Mouse (Mus musculus) liver, embryonic 11.5 days (tissue): ENCODE measurements around the gene Elavl2. TPM values are rescaled to one million over a fixed set of nuclear protein-coding genes. Genes with fewer than 3 reads are reported as not detected.

Experiments
- ATAC-seq: fragments of 200-750 bp; cut with Nextera tagmentation; replicated peaks from 2 replicates; pipeline ENCODE4 v1.8.0; 2017; ENCODE audit warnings: moderate number of reproducible peaks, mild to moderate bottlenecking, moderate TSS enrichment, moderate library complexity; ENCODE audit not compliant: low FRiP score
- DNase-seq: peaks from one replicate; pipeline ENCODE4 v3.0.0-alpha.2; 2017; ENCODE audit warnings: low spot score
- H3K27ac ChIP-seq: fragments of 300-500 bp; sonication (generic); 2 replicates; pipeline ENCODE4 v1.5.1; 2014; ENCODE audit warnings: mild to moderate bottlenecking, low read depth, low read length, control low read depth
- H3K27me3 ChIP-seq: fragments of 300-500 bp; sonication (generic); replicated peaks from 2 replicates; pipeline ENCODE4 v1.6.1; 2014; ENCODE audit warnings: low read length, mixed read lengths; ENCODE audit not compliant: control insufficient read depth, insufficient read depth
- H3K36me3 ChIP-seq: fragments of 300-500 bp; sonication (generic); 2 replicates; pipeline ENCODE4 v1.6.1; 2014; ENCODE audit warnings: mild to moderate bottlenecking, low read length, moderate library complexity, mixed read lengths; ENCODE audit not compliant: control insufficient read depth, insufficient read depth
- H3K4me1 ChIP-seq: fragments of 300-500 bp; sonication (generic); replicated peaks from 2 replicates; pipeline ENCODE4 v1.6.1; 2014; ENCODE audit warnings: low read length, mixed read lengths; ENCODE audit not compliant: control insufficient read depth, insufficient read depth
- H3K4me2 ChIP-seq: fragments of 300-500 bp; sonication (generic); 2 replicates; pipeline ENCODE4 v1.6.1; 2014; ENCODE audit warnings: mild to moderate bottlenecking, control low read depth, moderate library complexity
- H3K4me3 ChIP-seq: fragments of 300-500 bp; sonication (generic); 2 replicates; pipeline ENCODE4 v1.5.1; 2014; ENCODE audit warnings: low read depth, low read length, control low read depth
- H3K9ac ChIP-seq: fragments of 300-500 bp; sonication (generic); 2 replicates; pipeline ENCODE4 v1.6.1; 2014; ENCODE audit warnings: low read depth, low read length, control low read depth
- H3K9me3 ChIP-seq: fragments of 300-500 bp; sonication (generic); 2 replicates; pipeline ENCODE4 v1.6.1; 2016; ENCODE audit warnings: low read length, inconsistent platforms, mixed read lengths; ENCODE audit not compliant: control insufficient read depth
- WGBS: fragments of 180-500 bp; shearing (Covaris S2); extraction: QIAGEN DNeasy Blood & Tissue Kit; methylation state at CpG from one replicate; pipeline ENCODE4 v1.1.7; 2014; 5-methylcytosine and 5-hydroxymethylcytosine counted together
- polyA plus RNA-seq: library from polyadenylated mRNA; unstranded; fragments of >200 nt; fragmentation: Nextera tagmentation; extraction: Ambion mirVana; gene quantifications from 2 replicates; pipeline ENCODE4 v1.2.1, GENCODE M21; 2014

Gene Elavl2
- polyA plus RNA-seq, 1 experiment from 2014 or later: 2.1 TPM

DNA sequence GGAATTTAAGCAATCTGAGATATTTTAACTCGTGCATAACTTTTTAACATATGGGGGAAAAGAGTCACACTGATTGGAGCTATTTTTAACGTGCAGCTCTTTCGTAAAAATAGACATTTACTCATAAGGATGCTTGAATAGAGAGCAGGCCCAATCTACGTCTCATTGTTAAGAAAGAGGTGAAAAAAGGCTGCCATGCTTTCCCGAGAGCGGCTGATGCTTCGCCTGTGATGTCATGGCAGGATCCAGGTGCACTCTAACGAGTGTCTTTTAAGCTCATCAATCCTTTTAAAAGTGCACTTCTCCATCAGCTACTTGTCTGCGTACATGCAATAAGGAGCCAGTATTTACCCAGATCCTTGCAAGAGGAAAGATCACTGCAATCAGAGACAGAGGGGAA, 156.0 kb downstream of the Elavl2 start:
- no peak overlapping the region for H3K4me3 ChIP-seq
- no peaks in the 10 kb centered on the region for H3K4me1 ChIP-seq
- no peak overlapping the region for H3K9ac ChIP-seq
- ATAC-seq: no peak
- no peaks in the 10 kb centered on the region for H3K9me3 ChIP-seq
- no peak overlapping the region for H3K27ac ChIP-seq
- H3K27me3 ChIP-seq: no peaks in the 10 kb centered on the region
- H3K4me2 ChIP-seq: no peak overlapping the region
- 74% methylated on average over 9 of the region's 9 CpGs for WGBS
- no peaks in the 10 kb centered on the region for H3K36me3 ChIP-seq
- DNase-seq: no peak

DNA sequence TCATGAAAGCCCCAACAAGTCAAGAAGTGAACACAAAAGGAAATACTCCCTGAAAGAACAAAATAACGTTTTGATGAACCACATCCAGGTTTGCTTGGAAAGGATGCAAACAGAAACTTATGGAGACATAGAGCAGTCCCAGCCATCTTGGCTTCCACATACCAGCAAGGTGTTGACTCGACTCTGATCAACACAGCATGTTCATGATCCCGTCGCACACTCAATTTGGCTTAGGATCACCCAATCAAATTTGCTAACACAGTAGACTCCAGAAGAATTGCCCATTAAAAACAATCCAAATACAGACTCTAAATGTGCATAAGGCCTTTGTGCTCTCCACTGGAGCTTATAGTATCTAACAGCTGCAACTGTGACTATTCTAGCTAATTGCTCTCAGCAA, 156.7 kb downstream of the Elavl2 start:
- H3K27me3 ChIP-seq: no peaks in the 10 kb centered on the region
- no peaks in the 10 kb centered on the region for H3K4me1 ChIP-seq
- H3K9ac ChIP-seq: no peak overlapping the region
- DNase-seq: no peak
- no peaks in the 10 kb centered on the region for H3K36me3 ChIP-seq
- H3K9me3 ChIP-seq: no peaks in the 10 kb centered on the region
- H3K27ac ChIP-seq: no peak overlapping the region
- 84% methylated on average over 4 of the region's 4 CpGs for WGBS
- ATAC-seq: no peak
- no peak overlapping the region for H3K4me3 ChIP-seq
- no peak overlapping the region for H3K4me2 ChIP-seq

DNA sequence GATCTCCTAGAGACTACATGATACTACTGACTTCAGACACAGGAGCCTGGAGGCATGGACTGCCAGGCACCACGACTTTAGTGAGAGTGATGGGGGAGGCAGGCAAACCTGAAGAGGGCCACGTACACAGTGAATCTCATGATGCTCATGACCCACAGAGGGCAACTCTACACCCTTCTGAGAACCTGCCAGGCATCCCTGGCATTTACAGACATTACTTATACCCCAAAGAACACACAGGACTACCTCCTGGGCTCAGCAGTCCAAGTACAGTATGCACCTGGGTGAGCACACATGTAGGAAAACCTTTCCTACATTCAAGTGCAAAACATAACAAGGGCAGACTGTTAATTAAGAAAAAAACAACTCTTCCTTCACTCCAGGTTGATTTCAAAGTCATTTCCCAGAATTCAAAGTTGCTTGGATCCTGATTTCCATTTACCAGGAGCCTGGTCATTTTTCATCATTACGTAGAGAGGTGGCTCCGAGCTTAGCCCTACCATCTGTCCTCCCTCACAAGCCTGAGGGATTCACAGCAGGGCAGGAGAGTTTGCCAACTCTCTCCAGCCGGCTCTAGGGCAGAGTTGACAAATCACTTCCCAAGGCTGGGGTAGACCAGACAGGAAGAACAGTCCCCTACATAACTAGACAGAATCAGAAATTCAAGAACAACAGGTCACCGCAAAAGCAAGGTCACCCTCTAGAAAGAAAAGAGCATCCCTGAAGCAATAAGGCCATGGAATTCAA, 161.7 kb downstream of the Elavl2 start:
- ATAC-seq: no peak
- H3K4me2 ChIP-seq: no peak overlapping the region

DNA sequence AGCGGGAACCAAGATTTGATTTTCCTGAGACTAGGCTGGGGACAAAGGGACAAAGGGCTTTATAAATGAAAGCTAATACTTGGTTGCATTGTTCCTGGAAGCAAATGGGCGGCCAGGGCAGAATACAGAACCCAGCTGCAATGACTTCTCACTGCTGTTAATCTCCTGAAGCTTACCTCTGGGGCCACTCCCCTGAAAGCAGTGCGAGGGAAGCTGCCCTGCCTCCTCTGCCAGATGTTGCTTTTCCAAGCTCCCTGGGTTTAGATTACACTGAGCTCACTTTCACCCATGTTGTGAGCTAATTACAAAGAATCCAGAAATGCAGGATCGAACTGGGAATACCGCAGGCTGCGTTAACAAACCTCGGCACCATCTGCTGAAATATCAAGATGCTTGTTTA, 163.6 kb downstream of the Elavl2 start:
- Histone ChIP-seq H3K27me3 (no peaks in the 10 kb centered on the region), H3K9ac (no peak overlapping the region), H3K36me3 (no peaks in the 10 kb centered on the region), H3K4me3 (no peak overlapping the region), H3K4me1 (no peaks in the 10 kb centered on the region), H3K27ac (no peak overlapping the region), H3K9me3 (no peaks in the 10 kb centered on the region), H3K4me2 (no peak overlapping the region)
- DNase-seq (no peak), ATAC-seq (no peak)
- 48% methylated on average over 7 of the region's 7 CpGs for WGBS

More for the DNA sequence above, 161.7 kb downstream of the Elavl2 start:
- no peak overlapping the region for H3K9ac ChIP-seq
- no peaks in the 10 kb centered on the region for H3K4me1 ChIP-seq
- H3K27me3 ChIP-seq: no peaks in the 10 kb centered on the region
- DNase-seq: no peak
- 61% methylated on average over 6 of the region's 6 CpGs for WGBS
- no peaks in the 10 kb centered on the region for H3K9me3 ChIP-seq
- no peak overlapping the region for H3K4me3 ChIP-seq
- no peak overlapping the region for H3K27ac ChIP-seq
- no peaks in the 10 kb centered on the region for H3K36me3 ChIP-seq

DNA sequence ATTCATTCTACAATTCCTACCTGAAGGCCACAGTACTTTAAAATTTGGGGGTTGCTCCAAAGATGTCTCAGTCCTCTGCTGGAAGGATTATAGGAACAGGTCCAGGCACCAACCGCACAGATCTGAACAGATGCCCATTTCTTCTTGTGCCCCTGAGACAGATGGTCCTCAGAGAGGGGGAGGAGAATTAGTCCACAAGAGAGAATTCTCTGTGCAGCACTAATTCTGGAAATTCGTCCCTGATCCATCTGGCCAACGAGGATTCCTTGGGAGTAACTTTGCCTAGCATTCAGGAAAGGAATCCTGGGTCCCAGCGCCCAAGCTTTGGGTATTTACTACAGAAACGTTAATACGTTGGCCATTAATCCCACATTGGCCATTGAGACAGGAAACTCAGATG, 165.6 kb downstream of the Elavl2 start:
- no peak overlapping the region for H3K27ac ChIP-seq
- no peaks in the 10 kb centered on the region for H3K4me1 ChIP-seq
- ATAC-seq: no peak
- DNase-seq: no peak
- H3K4me3 ChIP-seq: no peak overlapping the region
- H3K4me2 ChIP-seq: no peak overlapping the region
- no peaks in the 10 kb centered on the region for H3K36me3 ChIP-seq
- no peak overlapping the region for H3K9ac ChIP-seq
- no peaks in the 10 kb centered on the region for H3K27me3 ChIP-seq
- no peaks in the 10 kb centered on the region for H3K9me3 ChIP-seq
- WGBS: 80% methylated on average over 6 of the region's 6 CpGs

DNA sequence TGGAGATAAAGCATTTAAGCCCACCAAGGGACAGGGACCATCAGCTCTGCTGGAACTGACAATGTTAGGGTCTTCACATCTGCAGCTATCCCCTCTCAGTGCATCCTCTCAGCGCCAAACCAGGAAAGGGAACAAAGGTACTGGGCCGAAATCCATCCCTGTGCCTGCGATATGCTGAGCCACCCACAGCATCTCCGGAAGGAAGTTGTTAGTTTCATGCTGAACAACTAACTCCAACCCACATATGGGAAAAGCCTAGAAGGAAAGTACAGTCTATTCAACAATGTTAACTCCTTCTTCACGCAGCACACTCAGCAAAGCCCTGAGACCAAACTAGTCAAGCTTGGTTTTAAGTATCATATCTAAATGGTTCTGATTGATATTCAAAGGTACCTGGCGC, 167.0 kb downstream of the Elavl2 start:
- Histone ChIP-seq H3K4me1 (no peaks in the 10 kb centered on the region), H3K9me3 (no peaks in the 10 kb centered on the region), H3K9ac (no peak overlapping the region), H3K27ac (no peak overlapping the region), H3K4me3 (no peak overlapping the region), H3K36me3 (no peaks in the 10 kb centered on the region), H3K4me2 (no peak overlapping the region), H3K27me3 (no peaks in the 10 kb centered on the region)
- no peak for DNase-seq
- ATAC-seq: no peak
- 85% methylated on average over 6 of the region's 6 CpGs for WGBS

DNA sequence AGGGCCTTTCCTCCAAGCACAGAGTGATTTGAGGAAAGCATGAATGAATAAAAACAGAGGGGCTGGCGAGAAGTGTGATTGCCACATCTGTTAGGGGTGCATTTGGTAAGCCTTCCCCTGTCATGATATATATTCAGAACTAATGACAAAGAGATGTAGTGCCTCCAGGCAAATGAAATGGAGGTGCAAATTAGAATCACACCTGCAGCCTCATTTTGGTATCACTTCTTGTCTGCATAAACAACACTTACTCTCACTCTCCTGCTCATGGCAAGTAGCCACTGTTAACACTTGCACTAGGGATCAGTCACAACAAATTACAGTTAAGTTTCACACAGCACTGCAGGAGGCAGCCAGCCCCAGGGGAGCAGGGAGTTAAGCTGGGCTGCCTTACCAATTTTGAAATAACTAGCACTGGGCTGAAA, 170.1 kb downstream of the Elavl2 start:
- no peak for DNase-seq
- no peaks in the 10 kb centered on the region for H3K27me3 ChIP-seq
- WGBS: 60% methylated on average over 1 of the region's 1 CpGs
- no peaks in the 10 kb centered on the region for H3K4me1 ChIP-seq
- no peak overlapping the region for H3K4me3 ChIP-seq
- H3K27ac ChIP-seq: no peak overlapping the region
- ATAC-seq: no peak
- H3K9ac ChIP-seq: no peak overlapping the region
- H3K4me2 ChIP-seq: no peak overlapping the region
- H3K36me3 ChIP-seq: no peaks in the 10 kb centered on the region
- H3K9me3 ChIP-seq: no peaks in the 10 kb centered on the region

DNA sequence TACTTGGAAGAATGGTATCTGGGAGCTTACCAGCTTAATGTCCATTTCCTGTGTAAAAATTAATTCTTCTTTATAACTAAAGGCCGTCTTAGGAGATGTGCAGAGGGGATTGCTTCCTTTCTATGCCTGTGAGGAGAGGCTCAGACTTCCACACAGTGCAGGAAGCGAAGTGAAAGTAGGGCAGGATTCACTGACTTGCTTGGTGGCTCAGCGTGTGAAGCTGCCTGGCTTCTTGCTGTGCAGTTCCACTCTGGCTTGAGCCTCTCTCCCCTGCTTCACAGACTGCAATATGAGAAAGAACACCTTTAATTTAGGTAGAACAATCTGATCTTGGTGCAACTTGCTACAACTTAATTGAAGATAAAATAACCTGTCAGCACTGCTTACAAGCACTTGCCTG, 172.2 kb downstream of the Elavl2 start:
- Histone ChIP-seq H3K4me3 (no peak overlapping the region), H3K27ac (no peak overlapping the region), H3K36me3 (no peaks in the 10 kb centered on the region), H3K9me3 (no peaks in the 10 kb centered on the region), H3K9ac (no peak overlapping the region), H3K27me3 (no peaks in the 10 kb centered on the region), H3K4me1 (no peaks in the 10 kb centered on the region), H3K4me2 (no peak overlapping the region)
- no peak for DNase-seq
- no peak for ATAC-seq
- 83% methylated on average over 3 of the region's 3 CpGs for whole genome bisulfite sequencing

DNA sequence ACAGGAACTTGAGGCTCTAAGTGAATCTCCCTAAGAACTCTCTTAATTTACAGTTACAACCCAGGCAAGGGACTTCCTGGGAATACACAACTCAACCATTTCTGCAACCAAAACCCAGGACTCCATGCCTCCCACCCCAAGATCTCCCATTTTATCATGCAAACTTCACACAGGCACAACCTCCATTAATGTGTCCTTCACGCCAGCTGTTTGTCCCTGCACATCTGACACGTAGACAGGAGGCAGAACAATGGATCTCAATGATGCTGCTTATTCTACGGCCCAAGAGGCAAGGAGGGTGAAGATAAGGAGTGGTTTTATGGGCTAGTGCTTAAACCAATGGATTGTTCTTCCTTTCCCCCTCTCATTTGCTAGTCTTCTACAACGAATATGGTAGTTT, 176.8 kb downstream of the Elavl2 start:
- ATAC-seq: no peak
- H3K27me3 ChIP-seq: no peaks in the 10 kb centered on the region
- H3K27ac ChIP-seq: no peak overlapping the region
- no peaks in the 10 kb centered on the region for H3K36me3 ChIP-seq
- no peaks in the 10 kb centered on the region for H3K9me3 ChIP-seq
- no peak for DNase-seq
- no peaks in the 10 kb centered on the region for H3K4me1 ChIP-seq
- H3K4me2 ChIP-seq: no peak overlapping the region
- 73% methylated on average over 4 of the region's 4 CpGs for WGBS
- H3K9ac ChIP-seq: no peak overlapping the region
- no peak overlapping the region for H3K4me3 ChIP-seq
